Mouse (Mus musculus) lung, postnatal 0 days (tissue): ENCODE results near the gene 1700019D03Rik.

Experiments used
- CTCF ChIP-seq: IDR thresholded peaks from 2 replicates; pipeline ENCODE4 v1.5.1; 2016; ENCODE audit warnings: antibody characterized with exemption, mild to moderate bottlenecking
- EP300 ChIP-seq: IDR thresholded peaks from 2 replicates; pipeline ENCODE4 v1.6.1; 2016; ENCODE audit warnings: antibody characterized with exemption, mild to moderate bottlenecking, control low read depth

DNA sequence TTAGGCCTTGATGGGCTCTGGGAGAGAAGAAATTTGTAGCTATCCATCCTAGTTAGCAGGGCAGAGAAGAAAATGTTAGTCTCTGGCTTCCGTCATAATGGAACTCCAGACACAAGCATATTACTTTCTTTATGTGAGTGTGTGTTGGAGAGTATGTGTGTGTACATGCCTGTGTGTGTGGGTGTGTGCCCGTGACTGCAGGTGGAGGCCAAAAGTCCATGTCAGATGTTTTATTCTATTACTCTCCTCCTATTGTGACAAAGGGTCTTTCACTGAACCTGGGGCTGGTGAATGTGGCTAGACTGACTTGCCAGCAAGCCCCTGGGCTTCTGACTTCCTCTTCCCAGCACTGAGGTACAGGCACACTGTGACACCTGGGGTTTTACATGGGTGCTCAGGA, 65.5 kb downstream of the 1700019D03Rik start:
- TF ChIP-seq CTCF = no peak
- TF ChIP-seq EP300 = no peak
